Mouse (Mus musculus): ENCODE data around the gene Fam89a. TPM values are rescaled to one million over a fixed set of nuclear protein-coding genes. Genes with fewer than 3 reads are reported as not detected.

The Fam89a gene
- polyA plus RNA-seq (2017; shearing (Covaris generic)), result 1.1 TPM

GRCm38 (mm10) chr8:124751709-124752173 is at the start of gene Fam89a:
Gene Fam89a, minus strand, starts transcription at chr8:124751832.

GRCm38 (mm10) chr8:124792708-124793107 is 41.1 kb upstream of the Fam89a start, which contains the start of gene Trim67:
Gene Trim67, plus strand, starts transcription at chr8:124793092.

GRCm38 (mm10) chr8:124721862-124722515 is 29.6 kb downstream of the Fam89a start, which contains the start of the genes Ttc13 and Arv1:
Gene Ttc13, minus strand, starts transcription at chr8:124721983.
Gene Arv1, plus strand, starts transcription at chr8:124722139.

Other genes starting within 250 kb of the Fam89a start
- gene Cog2, start 231.1 kb downstream of the Fam89a start, polyA plus RNA-seq (2017; shearing (Covaris generic)), result 50.8 TPM
- gene Agt, start 182.1 kb downstream of the Fam89a start, polyA plus RNA-seq (2017; shearing (Covaris generic)), result not detected
- gene Capn9, start 175.7 kb downstream of the Fam89a start, polyA plus RNA-seq (2017; shearing (Covaris generic)), result not detected
- gene 2310022B05Rik, start 88.5 kb downstream of the Fam89a start, polyA plus RNA-seq (2017; shearing (Covaris generic)), result 4.1 TPM
- 56.5 TPM for gene Ttc13, start 29.8 kb downstream of the Fam89a start, polyA plus RNA-seq (2017; shearing (Covaris generic))
- gene Arv1, start 29.7 kb downstream of the Fam89a start, polyA plus RNA-seq (2017; shearing (Covaris generic)), result 19.9 TPM
- 0.12 TPM for gene Trim67, start 41.3 kb upstream of the Fam89a start, polyA plus RNA-seq (2017; shearing (Covaris generic))
- gene Gnpat, start 111.2 kb upstream of the Fam89a start, polyA plus RNA-seq (2017; shearing (Covaris generic)), result 48.2 TPM
- gene 2810004N23Rik, start 111.3 kb upstream of the Fam89a start, polyA plus RNA-seq (2017; shearing (Covaris generic)), result 15.1 TPM
- 5.1 TPM for gene Exoc8, start 145.9 kb upstream of the Fam89a start, polyA plus RNA-seq (2017; shearing (Covaris generic))
- gene Sprtn, start 146.1 kb upstream of the Fam89a start, polyA plus RNA-seq (2017; shearing (Covaris generic)), result 5.7 TPM
- 42.7 TPM for gene Egln1, start 197.5 kb upstream of the Fam89a start, polyA plus RNA-seq (2017; shearing (Covaris generic))

Data from effector memory CD4-positive, alpha-beta T cell, adult 7 months (primary cell).